Mouse (Mus musculus) hindbrain, postnatal 0 days (tissue): Measurements from ENCODE around the gene Pde4d. TPM values are rescaled to one million over a fixed set of nuclear protein-coding genes. Genes with fewer than 3 reads are reported as not detected.
A peak's percentile ranks its signal among the peaks of the same experiment; 100 is the strongest.

ENCODE experiments used
- ATAC-seq: fragments of 200-750 bp; cut with Nextera tagmentation; 2 replicates; pipeline ENCODE4 v1.8.0; 2017; ENCODE audit warnings: mild to moderate bottlenecking, moderate TSS enrichment, moderate library complexity
- DNase-seq: peaks from one replicate; pipeline ENCODE4 v3.0.0-alpha.2; 2015; ENCODE audit warnings: low spot score
- H3K27ac ChIP-seq: fragments of 300-500 bp; sonication (generic); 2 replicates; pipeline ENCODE4 v1.5.1; 2014; ENCODE audit warnings: mild to moderate bottlenecking
- H3K27me3 ChIP-seq: fragments of 300-500 bp; sonication (generic); 2 replicates; pipeline ENCODE4 v1.6.1; 2014; ENCODE audit warnings: low read length, mixed read lengths; ENCODE audit not compliant: insufficient read depth
- H3K36me3 ChIP-seq: fragments of 300-500 bp; sonication (generic); 2 replicates; pipeline ENCODE4 v1.6.1; 2014; ENCODE audit warnings: low read length, mixed read lengths; ENCODE audit not compliant: insufficient read depth
- H3K4me1 ChIP-seq: fragments of 300-500 bp; sonication (generic); 2 replicates; pipeline ENCODE4 v1.6.1; 2014; ENCODE audit warnings: antibody characterized with exemption, low read length, mixed read lengths; ENCODE audit not compliant: insufficient read depth
- H3K4me2 ChIP-seq: fragments of 300-500 bp; sonication (generic); 2 replicates; pipeline ENCODE4 v1.6.1; 2014; ENCODE audit warnings: low read depth, mild to moderate bottlenecking, low read length, moderate library complexity, mixed read lengths
- H3K4me3 ChIP-seq: fragments of 300-500 bp; sonication (generic); 2 replicates; pipeline ENCODE4 v1.5.1; 2014; ENCODE audit warnings: low read length
- H3K9ac ChIP-seq: fragments of 300-500 bp; sonication (generic); replicated peaks from 2 replicates; pipeline ENCODE4 v1.6.1; 2014; ENCODE audit warnings: mild to moderate bottlenecking, low read length, moderate library complexity, mixed read lengths
- H3K9me3 ChIP-seq: fragments of 300-500 bp; sonication (generic); 2 replicates; pipeline ENCODE4 v1.6.1; 2016; ENCODE audit warnings: low read length, mixed read lengths
- CTCF ChIP-seq: IDR thresholded peaks from 2 replicates; pipeline ENCODE4 v1.5.1; 2016; ENCODE audit warnings: antibody characterized with exemption, control low read depth, low read depth
- WGBS: fragments of 180-500 bp; shearing (Covaris S2); extraction: QIAGEN DNeasy Blood & Tissue Kit; methylation state at CpG from one replicate; pipeline ENCODE4 v1.1.7; 2014; 5-methylcytosine and 5-hydroxymethylcytosine counted together
- polyA plus RNA-seq: library from polyadenylated mRNA; unstranded; fragments of >200 nt; fragmentation: Nextera tagmentation; extraction: Ambion mirVana; gene quantifications from 2 replicates; pipeline ENCODE4 v1.2.1, GENCODE M21; 2015
- total RNA-seq: library from RNA; depleted of rRNA; stranded (reverse); fragments of >200 nt; gene quantifications from 2 replicates; pipeline ENCODE4 v1.2.3, GENCODE M21; 2014

Pde4d gene
- total and polyA plus RNA-seq, 2 experiments from 2014 or later = 19.3 to 77.1 TPM

DNA sequence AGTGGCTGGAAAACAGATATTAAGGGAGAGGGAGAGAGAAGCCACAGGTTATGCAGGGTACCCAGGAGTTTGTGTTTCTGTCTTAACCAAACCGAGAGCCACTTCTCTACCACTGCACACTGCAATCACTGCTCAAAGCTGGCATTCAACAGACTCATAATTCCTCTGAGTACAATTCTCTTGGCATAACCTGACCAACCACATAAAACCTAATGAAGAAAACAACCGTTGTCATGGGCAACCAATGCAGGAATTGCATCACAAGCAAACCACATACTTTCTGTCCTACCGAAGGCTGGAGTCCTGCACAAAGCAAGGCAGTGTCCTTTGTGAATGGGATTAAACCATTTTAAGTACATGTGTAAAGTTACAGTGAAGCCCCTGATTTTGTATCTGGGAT, 793.4 kb downstream of the Pde4d start:
- ATAC-seq = 0 out of 2 replicates have a peak, but pooled peaks have one; percentile 24
- Histone ChIP-seq H3K4me3 (no peak overlapping the region), H3K4me2 (no peak overlapping the region), H3K4me1 (no peaks in the 10 kb centered on the region), H3K36me3 (no peaks in the 10 kb centered on the region), H3K27me3 (no peaks in the 10 kb centered on the region), H3K9ac (no peak overlapping the region), H3K27ac (no peak overlapping the region), H3K9me3 (no peaks in the 10 kb centered on the region)
- DNase-seq = peak; percentile 46
- TF ChIP-seq CTCF = no peak
- WGBS = 48% methylated on average over 3 of the region's 3 CpGs

DNA sequence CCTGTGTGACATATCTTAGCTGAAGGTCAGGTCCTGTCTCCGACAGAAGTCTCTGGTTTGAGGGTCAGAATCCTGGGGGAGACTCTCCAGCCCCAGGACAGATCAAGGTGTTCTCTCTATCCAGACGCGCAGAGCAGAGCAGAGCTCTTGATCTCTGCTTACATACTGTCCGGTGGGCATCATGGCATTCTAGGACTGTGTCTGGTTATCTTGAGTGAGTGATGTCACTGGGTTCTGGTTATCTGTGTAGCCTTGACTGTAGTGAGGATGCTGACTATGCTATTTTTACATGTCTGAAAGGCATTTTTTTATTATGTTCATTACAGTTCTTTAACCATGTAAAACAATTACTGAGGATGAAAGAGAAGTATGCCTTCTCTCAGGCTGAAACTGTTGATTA, 797.3 kb downstream of the Pde4d start:
- ATAC-seq = no peak
- Histone ChIP-seq H3K9ac (no peak overlapping the region), H3K27me3 (no peaks in the 10 kb centered on the region), H3K36me3 (no peaks in the 10 kb centered on the region), H3K27ac (no peak overlapping the region), H3K4me3 (no peak overlapping the region), H3K4me1 (no peaks in the 10 kb centered on the region), H3K4me2 (no peak overlapping the region), H3K9me3 (no peaks in the 10 kb centered on the region)
- DNase-seq = no peak
- no peak for TF ChIP-seq CTCF
- WGBS = 96% methylated on average over 4 of the region's 4 CpGs

DNA sequence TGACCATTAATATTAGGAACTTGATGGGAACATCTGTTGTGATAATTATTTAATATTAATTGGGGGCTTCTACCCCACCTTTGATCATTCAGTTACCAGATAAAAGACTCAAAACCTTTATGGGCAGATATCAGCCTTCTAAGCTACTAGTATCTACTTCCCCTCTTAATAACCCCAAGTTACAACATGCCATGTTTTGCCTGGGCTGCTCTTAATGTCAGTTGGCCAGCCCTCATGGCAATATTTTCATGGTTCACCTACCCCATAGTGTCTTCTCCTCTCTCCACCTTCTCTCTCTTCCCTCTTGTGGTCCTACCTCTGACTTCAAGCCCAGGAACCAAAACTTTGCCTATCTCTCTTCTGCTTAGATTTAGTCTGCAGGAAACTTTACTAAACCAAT, 799.6 kb downstream of the Pde4d start:
- no peaks in the 10 kb centered on the region for H3K36me3 ChIP-seq
- no peaks in the 10 kb centered on the region for H3K4me1 ChIP-seq
- no peak overlapping the region for H3K4me3 ChIP-seq
- H3K9me3 ChIP-seq = no peaks in the 10 kb centered on the region
- H3K27me3 ChIP-seq = no peaks in the 10 kb centered on the region
- no peak for DNase-seq
- TF ChIP-seq CTCF = no peak
- H3K9ac ChIP-seq = no peak overlapping the region
- no peak for ATAC-seq
- no peak overlapping the region for H3K27ac ChIP-seq
- no peak overlapping the region for H3K4me2 ChIP-seq

DNA sequence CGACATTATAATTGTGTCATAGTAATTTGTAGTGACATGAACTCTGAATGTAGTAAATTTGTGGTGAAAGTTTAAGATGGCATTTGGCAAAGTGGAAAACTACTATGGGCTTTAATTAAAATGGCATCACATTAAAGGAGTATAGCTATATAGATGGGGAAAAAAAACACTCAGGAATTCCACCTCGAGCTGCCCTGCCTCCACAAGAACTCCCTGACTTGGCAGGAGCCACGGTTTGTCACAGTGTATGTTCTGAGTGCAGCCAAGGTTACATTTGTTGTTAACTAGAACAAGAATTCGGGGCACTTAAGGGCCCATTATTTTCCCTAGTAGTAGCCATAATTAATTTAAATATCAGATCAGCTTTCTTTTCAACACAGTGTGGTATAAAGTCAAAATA, 805.9 kb downstream of the Pde4d start:
- Histone ChIP-seq H3K36me3 (no peaks in the 10 kb centered on the region), H3K4me1 (no peaks in the 10 kb centered on the region), H3K4me3 (no peak overlapping the region), H3K9ac (no peak overlapping the region), H3K27me3 (no peaks in the 10 kb centered on the region), H3K27ac (no peak overlapping the region), H3K4me2 (no peak overlapping the region), H3K9me3 (no peaks in the 10 kb centered on the region)
- TF ChIP-seq CTCF = no peak
- no peak for DNase-seq
- WGBS = 46% methylated on average over 4 of the region's 4 CpGs
- no peak for ATAC-seq

DNA sequence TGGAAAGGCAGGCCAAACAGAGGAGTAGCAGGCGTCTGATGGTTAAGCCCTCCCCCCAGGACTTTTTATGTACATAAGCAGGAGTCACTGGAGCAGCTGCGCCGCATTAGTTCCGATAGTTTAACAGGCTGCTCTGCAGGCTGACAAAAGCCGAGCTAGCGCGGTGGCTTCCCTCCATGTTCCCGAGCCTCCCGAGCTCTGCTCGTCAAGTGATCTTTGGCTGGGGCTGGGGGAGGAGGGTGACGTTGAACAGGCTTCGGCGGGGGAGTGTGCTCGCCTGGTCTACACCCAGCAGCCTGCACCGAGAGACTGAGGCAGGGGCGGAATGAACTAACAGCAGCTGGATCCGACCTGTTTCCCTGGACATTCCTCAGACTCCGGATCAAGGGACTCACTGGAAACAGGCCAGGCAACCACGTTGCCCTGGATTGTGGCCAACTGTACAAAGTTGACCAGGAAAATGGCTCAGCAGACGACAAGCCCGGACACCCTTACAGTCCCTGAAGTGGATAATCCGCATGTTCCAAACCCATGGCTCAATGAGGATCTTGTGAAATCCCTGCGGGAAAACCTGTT, 810.6 kb downstream of the Pde4d start:
- DNase-seq = peak; percentile 87

DNA sequence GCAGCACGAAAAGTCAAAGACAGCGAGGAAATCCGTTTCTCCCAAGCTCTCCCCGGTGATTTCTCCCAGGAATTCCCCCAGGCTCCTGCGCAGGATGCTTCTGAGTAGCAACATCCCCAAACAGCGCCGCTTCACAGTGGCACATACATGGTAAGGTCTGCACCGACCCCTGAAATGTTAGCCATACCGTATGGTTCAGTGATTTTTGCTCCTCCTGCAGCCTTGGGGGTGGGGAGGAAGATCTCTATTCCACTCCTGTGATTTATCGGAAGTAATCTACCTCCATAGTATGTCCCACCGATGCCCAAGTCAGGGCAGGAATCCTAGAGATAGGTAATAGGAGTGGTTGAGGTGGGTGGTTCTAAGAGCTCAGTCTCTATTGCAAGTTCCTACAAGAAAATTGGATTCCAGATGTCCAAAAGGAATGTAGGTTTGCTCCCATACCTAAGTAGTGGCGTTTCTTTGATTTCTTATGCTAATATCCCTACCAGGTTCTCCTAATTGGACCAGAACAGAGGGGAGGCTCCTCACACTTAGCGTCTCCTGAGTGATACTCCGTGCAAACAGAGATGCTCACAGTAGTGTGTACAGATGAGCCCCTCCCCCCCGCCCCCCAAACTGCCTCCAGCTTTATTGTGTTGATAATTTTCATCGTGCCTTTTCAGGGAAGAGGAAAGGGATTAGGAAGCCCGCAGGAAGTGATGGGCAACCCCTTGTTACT, 811.2 kb downstream of the Pde4d start:
- ATAC-seq = peak; percentile 61
- Histone ChIP-seq H3K4me2 (peak overlapping the region; percentile 88), H3K9me3 (no peaks in the 10 kb centered on the region), H3K4me1 (0 out of 2 replicates have a peak, but pooled peaks cover 3% of the 10 kb centered on the region), H3K36me3 (no peaks in the 10 kb centered on the region), H3K4me3 (peak overlapping the region; percentile 59), H3K9ac (peak overlapping the region; percentile 55), H3K27me3 (no peaks in the 10 kb centered on the region), H3K27ac (peak overlapping the region; percentile 76)
- DNase-seq = no peak
- TF ChIP-seq CTCF = no peak
- 2% methylated on average over 17 of the region's 17 CpGs for WGBS

More for the DNA sequence above, 810.6 kb downstream of the Pde4d start:
- Histone ChIP-seq H3K4me2 (peak overlapping the region; percentile 88), H3K9me3 (no peaks in the 10 kb centered on the region), H3K36me3 (no peaks in the 10 kb centered on the region), H3K27me3 (no peaks in the 10 kb centered on the region), H3K4me3 (peak overlapping the region; percentile 59), H3K27ac (peak overlapping the region; percentile 76), H3K4me1 (0 out of 2 replicates have a peak, but pooled peaks cover 3% of the 10 kb centered on the region), H3K9ac (peak overlapping the region; percentile 55)
- ATAC-seq = peak; percentile 92
- no peak for TF ChIP-seq CTCF
- under 1% methylated on average over 23 of the region's 23 CpGs for WGBS
